Mouse (Mus musculus) CH12F3 (cell line): ENCODE results near the gene Gm10642.

Experiments
- in situ Hi-C: fragments of 300-500 bp; cut with MboI; formaldehyde crosslinking; loops from 2 replicates; pipeline ENCODE4 v1.14.3; 2020; ENCODE audit warnings: low sequenced_read_pairs

Gm10642 gene

DNA sequence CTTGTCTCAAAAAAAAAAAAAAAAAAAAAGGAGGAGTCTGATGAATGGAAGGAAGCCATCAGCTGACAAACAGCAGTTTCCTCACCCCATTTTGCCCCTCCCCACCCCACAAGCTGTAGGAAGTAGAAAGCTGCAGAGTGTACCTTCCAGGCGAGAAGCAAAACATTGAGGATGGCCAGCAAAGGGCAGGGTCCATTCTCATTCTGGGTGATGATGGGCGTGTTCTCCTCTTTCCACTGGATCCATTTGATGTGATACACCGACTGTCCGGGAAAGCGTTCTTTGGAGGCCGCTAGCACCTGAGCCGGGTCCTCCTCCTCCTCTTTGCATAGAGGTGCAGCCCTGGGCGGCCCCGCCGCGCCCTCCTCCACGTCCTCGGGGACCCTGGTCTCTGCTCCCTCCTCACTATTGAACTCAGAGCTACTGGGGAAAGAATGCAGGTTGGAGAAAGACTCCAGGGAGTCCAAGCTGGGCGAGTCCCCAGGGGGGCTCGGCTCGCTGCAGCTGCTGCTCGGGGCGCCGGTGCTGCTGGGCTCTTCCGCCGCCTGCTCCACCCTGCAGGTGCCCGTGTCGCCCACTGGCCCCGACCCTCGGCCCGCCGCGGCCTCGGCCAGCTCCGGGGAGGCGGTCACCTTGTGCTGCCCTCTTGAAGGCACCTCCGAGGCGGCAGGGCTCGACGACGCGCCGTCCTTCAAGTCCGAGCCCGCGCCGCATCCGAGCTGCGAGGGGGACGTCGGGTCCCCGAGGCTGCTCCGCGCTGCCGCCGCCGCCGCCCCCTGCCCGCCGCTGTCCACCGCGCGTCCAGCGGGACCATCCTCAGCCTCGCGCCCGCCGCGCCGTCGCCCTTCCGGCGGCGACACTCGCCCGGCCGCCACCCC is at the start of gene Gm10642:
TSS of gene Gm10642 (plus strand) at position 122 of the 878 bp plus-strand sequence.
- in situ Hi-C loops, result no loop called here

DNA sequence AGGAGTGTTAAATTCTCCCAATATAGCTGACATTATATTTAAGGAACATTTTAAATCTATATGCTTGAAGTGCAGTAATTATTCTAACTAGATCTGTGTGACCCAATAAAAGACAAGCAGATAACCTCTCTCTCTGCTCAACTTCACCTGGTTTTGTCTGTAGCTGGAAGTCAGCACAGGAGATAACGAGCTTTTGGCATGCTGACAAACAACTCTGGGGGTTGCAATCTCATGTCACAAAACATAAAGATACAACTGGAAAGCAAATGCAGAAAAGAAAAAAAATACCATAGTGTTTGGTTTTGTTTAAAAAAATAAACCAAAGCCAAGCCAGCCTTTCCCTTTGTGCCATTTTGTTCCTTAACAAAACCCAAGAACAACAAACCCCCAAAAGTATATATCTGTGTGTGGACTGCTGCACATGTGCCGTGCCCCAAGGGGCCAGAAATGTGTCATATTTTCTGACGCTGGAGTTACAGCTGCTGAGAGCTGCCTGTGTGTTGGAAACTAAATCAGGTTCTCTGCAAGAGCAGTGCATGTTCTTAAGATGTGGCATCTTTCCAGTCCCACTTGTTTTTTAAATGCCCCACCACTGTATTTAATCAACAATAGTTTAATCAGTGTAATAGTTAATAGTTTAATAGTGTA is 44.9 kb upstream of the Gm10642 start:
- in situ Hi-C loops, result no loop called here

DNA sequence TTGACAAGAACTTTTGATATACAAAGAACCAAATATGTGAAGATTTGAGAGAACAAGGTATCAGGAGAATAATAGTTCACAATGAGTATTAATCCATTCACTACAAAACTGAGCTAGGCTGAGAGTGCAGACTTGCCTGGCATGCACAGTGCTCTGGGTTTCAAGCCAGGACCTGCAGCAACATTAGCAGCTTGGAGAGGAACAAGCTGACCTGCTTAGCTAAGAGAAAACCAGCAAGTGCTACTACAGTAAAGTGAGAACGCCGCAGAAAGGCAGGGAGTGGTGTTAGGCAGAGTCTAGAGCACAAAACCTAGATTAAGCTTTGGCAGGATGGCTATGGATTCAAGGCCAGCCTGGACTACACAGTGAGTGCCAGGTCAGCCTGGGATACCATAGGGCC is 26.3 kb upstream of the Gm10642 start:
- in situ Hi-C loops, result no loop called here

DNA sequence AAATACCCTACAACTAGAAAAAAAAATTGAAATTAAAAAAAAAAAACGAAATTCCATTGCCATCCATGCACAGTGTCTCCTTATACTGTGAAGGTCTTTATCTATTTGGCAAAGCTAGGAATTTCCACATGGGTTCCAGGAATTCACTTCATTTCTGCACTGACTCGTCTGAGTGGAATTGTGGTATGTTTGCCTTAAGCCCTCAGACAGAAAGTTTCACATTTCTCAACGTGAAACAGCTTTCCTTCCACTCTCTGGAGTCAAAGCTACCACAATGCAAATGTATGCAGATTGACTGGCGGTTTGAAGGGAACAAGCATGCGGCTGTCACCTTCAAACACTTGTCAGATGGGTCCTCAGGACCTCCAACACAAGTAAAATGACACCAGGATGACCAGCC is 24.4 kb upstream of the Gm10642 start:
- in situ Hi-C loops, result no loop called here

DNA sequence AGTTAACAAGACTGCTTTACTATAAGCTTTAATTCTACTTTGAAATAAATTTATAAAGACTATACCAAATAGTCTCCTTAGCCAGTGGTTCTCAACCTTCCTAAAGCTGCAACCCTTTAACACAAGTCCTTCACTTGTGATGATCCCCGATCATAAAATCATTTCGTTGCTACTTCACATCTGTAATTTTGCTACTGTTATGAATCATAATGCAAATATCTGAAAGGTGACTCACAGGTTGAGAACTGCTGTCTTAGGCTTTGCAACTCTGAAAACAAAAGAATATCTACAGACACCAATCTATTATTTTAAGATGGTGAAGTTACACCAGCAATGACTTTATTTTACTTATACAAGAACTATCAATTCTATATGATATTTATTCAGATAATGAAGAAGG is 19.3 kb upstream of the Gm10642 start:
- in situ Hi-C loops, result no loop called here

DNA sequence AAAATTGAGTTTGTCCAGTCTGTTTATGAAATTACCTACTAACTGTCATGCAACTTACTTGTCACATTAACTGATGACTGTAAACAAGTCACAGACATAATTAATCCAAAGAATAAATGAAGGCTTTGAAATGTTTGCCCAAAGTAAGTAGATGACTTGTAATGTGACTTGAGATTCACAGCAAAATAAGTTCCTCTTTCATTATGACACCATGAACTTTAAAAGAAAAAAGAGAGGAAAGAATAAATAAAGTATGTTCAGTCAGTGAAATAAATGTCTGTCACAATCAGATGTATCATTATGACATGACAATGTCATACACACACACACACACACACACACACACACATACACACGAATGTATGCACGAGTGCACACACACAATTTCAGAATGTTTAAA is 5.8 kb upstream of the Gm10642 start:
- in situ Hi-C loops, result no loop called here

DNA sequence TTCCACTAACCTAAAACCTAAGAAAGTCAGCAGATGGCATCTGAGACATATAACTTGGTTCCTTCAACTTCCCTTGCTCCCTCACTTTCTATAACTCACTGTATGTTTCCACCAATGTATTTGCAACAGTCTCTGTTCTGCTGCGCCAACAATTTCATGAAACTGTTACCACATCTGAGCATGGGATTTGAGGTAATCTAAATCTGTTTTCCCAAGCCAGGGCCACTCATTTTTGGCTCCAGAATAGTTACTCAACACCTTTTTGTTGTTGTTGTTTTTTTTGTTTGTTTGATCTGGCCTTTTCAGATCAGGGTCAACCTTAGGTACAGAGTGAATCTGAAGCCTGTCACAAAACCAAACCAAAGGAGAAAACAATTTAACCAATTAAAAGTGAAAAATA is 5.1 kb upstream of the Gm10642 start:
- in situ Hi-C loops, result no loop called here

DNA sequence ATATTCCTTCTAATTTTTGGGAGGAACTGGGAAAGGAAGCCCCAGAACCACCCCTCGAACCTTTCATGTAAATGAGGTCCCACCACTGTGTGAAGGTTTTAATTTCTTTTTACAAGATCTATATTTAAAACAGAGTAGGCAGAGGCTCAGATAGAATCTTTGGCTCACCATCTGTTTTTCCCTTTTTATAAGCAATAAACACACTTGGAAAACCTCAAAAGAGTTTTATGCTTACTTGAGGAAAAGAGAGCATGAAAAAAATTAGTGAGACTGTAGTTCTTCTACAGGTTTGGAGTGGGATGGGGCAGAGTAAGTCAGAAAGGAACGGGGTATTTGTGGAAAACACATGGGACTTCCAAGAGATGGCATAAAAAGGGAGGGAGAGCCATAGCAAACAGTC is 3.8 kb upstream of the Gm10642 start:
- in situ Hi-C loops, result no loop called here

DNA sequence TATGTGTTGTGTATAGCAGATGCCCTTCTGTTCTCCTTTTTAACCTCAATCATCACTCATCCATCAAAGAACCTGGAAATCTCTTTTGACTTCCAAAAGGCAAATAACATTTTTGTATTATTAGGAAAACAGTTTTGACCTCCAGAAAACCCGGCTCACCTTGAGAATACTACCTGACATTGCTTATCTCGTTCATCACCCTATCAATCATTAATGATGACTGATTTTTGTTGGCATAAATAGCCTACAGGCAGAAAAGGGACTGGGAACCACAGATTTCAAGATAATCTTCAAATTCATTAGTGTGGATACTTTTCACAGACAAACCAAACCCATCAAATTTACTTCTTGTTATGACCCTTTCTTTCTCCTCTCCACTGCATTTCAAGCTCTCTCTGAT is 2.2 kb upstream of the Gm10642 start:
- in situ Hi-C loops, result no loop called here

DNA sequence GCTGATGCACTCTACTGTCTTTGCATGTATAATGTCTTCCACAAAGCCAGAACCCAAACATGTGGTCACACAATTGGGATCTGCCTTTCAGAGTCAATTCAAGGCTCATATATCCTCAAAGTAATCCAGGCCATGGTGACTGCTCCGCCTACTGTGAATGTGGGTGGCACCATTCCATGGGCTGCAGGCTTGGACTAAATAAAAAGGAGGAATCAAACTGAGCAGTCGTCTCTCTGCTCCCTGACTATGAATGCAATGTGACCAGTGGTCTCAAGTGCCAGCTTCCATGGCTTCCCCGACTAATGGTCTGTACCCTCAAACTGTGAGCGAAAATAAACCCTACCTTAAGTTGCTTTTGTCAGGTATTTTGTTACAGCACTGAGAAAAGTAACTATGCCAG is 1.6 kb upstream of the Gm10642 start:
- in situ Hi-C loops, result no loop called here

DNA sequence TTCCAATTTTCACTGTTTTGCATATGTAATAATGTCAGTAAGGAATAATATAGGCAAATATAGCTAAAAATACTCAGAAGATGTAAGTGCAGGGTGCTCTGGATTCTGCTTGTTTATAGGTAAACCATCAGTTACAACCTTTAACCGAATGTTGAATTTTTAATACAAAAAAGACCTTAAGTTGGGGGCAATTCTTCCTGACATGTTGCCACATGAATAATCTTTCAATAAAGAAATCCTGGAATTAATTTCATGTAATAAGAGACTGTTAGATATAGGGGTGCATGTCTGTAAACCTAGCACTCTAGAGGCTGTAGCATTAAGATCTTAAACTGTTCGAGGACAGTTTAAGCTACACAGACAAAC is 304 bp upstream of the Gm10642 start:
- in situ Hi-C loops, result no loop called here

DNA sequence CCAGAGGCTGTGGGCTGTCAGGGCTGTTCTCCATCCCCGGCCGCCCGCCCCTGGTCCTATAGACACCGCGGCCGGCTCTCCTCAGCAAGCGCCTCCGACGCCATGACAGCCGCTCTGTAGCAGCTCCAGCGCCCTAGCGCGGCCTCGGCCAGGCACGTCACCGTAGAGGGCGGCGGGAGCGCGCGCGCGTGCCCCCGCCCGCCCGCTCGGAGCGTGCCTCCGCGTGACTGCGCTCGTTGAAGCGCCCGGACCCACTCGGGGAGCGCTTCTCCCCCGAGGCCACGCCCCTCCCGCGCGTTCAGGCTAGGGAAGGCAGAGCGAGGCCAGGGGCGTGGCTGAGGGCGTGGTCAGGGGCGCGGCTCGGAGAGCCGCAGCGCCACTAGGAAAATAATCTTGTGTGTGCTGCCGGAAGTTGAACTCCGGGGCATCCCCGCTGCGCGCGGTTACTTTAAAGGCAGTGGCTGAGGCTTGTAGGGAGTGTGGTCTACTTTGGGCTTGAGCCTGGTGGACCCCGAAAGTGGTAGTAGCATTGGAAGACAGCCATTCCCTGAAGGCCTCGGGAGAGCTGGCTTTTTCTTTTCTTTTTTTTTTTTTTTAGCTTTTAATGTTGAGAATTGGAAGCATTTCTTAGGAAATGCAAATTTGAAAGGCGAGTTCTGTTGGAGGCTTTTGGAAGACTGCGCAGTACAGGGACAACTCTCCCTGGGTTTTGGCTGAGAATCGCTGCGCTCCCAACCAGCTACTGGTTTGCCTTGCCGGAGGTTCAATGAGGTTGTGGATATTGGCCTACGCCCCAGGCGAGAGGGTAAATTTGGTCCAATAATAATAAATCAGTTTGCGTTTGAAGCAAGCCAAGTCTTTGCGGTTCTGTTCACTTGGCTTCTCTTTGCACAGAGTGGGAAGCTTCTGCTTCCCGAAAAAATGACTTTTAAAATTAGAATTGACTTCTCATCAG is 1.2 kb downstream of the Gm10642 start, which contains the start of gene Mindy2:
TSS of gene Mindy2 (minus strand) at position 162 of the 955 bp plus-strand sequence.
- in situ Hi-C loops, result no loop called here

DNA sequence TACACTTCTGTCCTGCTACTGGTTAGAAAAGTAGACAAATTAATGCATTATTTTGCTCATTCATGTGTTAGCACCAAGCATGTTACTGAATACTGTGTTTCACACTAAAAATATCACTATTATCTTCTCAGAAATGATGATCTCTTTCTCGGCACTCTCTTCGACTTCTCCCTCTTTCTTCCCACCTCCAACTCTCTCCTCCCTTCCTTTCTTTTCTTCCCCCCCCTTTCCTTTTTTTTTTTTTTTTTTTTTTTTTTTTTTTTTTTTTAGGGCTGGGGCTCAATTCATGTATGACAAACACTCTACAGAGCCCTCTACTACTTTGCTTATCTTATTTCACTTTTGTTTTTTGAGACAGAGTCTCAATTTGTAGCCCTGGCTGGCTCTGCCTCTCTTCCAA is 2.2 kb downstream of the Gm10642 start:
- in situ Hi-C loops, result no loop called here

DNA sequence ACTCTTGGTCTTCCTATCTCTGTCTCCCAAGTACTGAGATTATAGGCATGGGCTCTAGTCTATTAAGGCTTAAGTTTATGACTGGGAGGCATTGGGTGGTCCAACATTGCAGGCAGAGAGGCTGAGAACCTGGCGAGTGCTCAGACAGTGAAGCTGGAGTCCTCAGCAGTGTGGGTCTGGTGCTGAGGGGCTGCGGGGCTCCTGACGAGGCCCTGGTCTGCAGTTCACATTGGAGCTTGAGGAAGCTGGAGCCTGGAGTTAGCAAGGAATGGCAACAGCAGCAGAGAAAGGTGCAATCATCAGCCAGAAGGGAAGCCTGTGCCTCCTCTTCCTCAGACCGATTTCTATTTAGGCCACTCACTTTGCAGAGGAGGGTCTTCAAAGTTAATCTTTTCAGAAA is 8.8 kb downstream of the Gm10642 start:
- in situ Hi-C loops, result no loop called here

DNA sequence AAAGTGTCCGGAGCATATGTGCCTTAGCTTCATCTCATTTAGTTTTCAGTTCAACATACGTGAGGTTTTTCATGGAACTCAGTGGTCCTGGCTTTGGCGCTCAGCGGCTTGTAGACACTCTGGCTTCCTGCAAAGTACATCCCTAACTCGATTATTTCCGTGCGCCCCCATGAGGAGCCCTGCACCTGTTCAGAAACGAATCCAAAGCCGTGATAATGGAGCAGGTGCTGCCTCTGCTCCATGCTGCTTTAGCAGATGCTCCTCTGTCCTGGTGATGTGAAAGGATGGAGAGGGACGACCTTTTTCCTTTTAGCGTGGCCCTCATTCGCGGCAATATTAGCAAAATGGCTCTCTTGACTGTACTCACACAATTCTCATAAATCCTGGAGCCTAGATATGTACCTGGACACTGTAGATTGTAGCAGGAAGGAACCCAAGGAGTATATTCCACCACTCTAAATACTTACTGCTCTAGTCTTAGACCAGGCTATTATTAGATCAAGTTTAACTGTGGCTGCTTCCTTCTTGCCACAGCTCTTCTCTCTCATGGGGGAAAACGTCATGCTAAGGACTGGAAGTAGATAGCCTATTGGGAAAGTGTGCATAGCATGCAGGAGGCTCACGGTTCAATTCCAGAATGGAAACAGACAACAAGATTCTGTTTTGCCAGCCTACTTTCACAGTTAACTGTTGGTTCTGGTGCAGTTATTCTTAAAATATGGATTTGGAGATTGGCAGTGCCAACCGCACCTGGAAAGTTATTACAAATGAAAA is 9.5 kb downstream of the Gm10642 start:
- in situ Hi-C loops, result no loop called here

DNA sequence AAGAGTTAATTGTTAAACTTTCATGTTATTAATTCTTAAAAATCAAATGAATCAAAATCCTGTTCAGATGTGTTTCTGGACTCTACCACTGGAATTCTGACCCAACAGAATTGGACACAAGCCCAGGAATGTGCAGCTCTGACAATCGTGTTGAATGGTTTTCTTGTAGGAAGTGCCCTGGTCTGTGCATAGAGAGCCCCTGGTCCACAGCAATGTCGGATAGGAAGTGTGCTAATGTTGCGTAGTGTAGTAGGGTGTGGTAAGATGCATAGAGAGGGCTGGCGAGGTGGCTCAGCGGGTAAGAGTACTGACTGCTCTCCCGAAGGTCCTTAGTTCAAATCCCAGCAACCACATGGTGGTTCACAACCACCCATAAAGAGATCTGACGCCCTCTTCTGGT is 10.8 kb downstream of the Gm10642 start:
- in situ Hi-C loops, result no loop called here

DNA sequence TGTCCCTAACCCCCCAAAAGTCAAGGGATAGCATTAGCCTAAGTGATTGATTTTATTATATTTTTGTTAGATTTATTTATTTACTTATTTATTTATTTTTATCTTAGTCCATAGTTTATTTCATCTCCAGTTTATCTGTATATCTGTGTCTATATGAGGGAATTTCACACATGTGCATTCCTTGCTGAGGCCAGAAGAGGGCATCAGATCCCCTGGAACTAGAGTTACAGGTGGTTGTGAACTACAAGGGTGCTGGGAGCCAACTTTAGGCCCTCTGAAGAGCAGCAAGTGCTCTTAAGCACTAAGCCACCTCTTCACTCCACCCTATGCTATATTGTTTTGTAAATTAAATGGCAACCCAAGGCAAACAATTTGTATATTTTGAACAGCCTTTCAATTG is 12.0 kb downstream of the Gm10642 start:
- in situ Hi-C loops, result no loop called here

DNA sequence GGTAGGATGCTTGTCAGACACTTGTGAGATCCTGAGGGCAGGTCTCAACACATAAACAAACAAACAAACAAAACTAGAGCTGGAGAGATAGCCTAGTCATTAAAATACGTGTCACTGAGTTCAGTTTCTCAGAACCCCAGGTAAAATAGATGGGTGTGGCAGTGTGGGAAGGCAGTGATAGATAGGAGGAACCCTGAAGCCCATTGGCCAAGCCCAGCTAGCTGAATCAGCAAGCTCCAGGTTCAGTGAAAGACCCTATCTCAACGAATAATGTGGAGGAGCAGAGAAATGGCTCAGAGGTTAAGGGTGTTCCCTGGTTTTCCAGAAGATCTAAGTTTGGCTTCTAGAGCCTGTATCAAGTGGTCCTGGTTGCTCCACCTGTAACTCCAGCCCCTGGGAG is 13.1 kb downstream of the Gm10642 start:
- in situ Hi-C loops, result no loop called here

DNA sequence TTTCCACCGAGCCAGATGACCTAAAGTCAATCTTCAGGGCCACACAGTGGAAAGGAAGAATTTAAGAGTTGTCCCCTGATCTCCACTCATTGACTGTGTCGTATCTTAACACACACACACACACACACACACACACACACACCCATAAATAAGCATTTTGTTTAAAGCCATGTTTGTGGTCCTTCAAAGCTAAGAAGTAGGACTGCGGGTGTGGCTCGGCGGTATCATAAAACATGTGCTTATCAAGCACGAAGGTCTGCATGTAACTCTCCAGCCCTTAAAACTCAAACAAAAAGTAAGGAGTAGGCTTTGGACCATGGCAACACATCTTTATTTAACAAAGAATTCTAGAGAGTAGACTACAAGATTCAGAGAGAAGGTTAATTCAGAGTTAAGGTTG is 14.3 kb downstream of the Gm10642 start:
- in situ Hi-C loops, result loop anchor here (10.0 kb wide), 1 partner anchor 404 kb away; no protein-coding TSS in a partner anchor

DNA sequence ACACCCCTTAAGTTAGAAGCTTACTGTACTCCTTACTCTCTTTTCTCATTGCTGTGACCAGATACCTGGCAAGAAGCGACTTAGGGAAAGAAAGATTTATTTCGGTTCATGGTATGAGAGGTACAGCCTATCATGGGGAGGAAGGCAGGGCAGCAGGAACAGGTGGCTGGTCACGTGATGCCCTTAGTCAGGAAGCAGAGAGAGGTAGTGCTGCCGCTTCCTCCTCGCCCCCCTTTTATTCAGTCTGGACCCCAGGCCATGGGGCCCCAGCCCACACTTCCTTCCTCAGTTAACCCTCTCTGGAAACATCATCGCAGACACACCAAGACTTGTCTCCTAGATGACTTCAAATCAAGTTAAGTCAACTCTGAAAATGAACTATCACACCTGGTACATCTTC is 15.2 kb downstream of the Gm10642 start:
- in situ Hi-C loops, result loop anchor here (10.0 kb wide), 1 partner anchor 404 kb away; no protein-coding TSS in a partner anchor
